Mouse (Mus musculus): Measurements from ENCODE around the gene Olfr1183.
"Not testable (repeated sequence)": the region's sequence is repeated elsewhere in the genome, so short reads cannot be mapped to it uniquely, and the experiment has no call there.

Olfr1183 gene

DNA sequence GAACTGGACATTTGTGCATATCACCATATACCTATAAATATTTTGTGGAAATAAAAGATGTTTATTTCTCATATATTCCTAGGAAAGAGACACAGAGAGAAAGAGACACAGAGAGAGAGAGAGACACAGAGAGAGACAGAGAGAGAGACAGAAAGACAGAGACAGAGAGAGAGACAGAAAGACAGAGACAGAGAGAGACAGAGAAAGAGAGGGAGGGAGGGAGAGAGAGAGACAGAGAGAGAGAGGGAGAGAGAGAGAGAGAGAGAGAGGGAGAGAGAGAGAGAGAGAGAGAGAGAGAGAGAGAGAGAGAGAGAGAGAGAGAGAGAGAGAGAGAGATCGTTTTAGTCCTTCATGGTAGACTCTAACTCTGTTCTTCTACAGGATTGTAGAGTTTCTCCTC lies at the start of gene Olfr1183:
Gene Olfr1183, plus strand, starts transcription at position 301 of the 400 bp plus-strand sequence.
- not testable (repeated sequence) for DNase-seq (ENCODE audit: low read depth, low spot score)

GRCm38 (mm10) chr2:88406353-88406752 lies 48.3 kb upstream of the Olfr1183 start, which contains the start of gene Olfr1179:
Olfr1179 (minus strand) TSS chr2:88406453.
- no peak for DNase-seq (ENCODE audit: low read depth, low spot score)

- no peak for DNase-seq (ENCODE audit: low read depth, low spot score)
Measured at GRCm38 (mm10) chr2:88419051-88419450, 35.6 kb upstream of the Olfr1183 start, which contains the start of gene Olfr1180. Olfr1180 (minus strand) TSS chr2:88419151.

GRCm38 (mm10) chr2:88426071-88426470 lies 28.6 kb upstream of the Olfr1183 start, which contains the start of gene Olfr1181:
Olfr1181 (minus strand) TSS chr2:88426171.
- no peak for DNase-seq (ENCODE audit: low read depth, low spot score)

DNA sequence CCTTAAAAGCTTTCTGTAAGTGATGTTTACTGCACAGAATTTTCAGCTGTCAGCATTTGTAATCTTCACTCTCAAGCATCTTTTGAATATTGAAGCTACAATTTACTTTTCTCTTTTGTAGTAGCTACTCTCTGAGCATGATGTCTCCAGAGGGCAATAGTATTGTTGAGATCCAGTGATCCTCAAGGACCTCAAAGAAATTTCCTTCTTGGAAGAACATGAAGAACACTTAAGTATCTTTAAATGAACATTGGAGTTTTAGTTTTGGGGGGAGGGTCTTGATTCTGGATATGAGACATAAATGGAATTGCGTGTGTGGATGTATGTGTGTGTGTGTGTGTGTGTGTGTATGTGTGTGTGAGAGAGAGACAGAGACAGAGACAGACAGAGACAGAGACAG lies 5.6 kb upstream of the Olfr1183 start, which contains the start of gene Gm13757:
Gene Gm13757, minus strand, starts transcription at position 101 of the 400 bp plus-strand sequence.
- no peak for DNase-seq (ENCODE audit: low read depth, low spot score)

- no peak for DNase-seq (ENCODE audit: low read depth, low spot score)
Measured at GRCm38 (mm10) chr2:88483298-88483697, 28.6 kb downstream of the Olfr1183 start, which contains the start of gene Olfr1184. Olfr1184 (plus strand) TSS chr2:88483598.

- DNase-seq (ENCODE audit: low read depth, low spot score) = no peak
Measured at GRCm38 (mm10) chr2:88493020-88493419, 38.4 kb downstream of the Olfr1183 start, which contains the start of gene Olfr1185-ps1. Olfr1185-ps1 (plus strand) TSS chr2:88493320.

DNA sequence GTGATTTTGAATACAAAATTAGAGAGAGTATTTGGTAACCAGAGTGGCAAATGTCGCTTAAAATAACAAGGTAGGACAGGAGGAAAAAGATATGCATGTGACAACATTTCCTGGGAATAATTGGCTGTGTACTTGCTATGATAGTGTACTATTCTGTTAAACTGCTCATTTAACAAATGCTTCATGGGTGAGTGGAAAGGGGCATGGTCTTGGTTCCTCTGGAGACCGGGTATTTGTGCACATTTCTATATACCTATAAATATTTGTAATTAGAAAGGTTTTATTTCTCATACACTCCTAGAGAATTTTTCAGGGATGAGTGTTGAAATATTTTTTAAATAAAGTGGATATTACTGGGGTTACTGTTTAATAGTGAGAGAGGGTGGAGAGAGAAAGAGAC lies 63.6 kb downstream of the Olfr1183 start, which contains the start of gene Olfr1186:
Gene Olfr1186, plus strand, starts transcription at position 301 of the 400 bp plus-strand sequence.
- no peak for DNase-seq (ENCODE audit: low read depth, low spot score)

Data from A20 (cell line).